Mouse (Mus musculus): Measurements from ENCODE around the gene Lman2l.

Gene Lman2l

DNA sequence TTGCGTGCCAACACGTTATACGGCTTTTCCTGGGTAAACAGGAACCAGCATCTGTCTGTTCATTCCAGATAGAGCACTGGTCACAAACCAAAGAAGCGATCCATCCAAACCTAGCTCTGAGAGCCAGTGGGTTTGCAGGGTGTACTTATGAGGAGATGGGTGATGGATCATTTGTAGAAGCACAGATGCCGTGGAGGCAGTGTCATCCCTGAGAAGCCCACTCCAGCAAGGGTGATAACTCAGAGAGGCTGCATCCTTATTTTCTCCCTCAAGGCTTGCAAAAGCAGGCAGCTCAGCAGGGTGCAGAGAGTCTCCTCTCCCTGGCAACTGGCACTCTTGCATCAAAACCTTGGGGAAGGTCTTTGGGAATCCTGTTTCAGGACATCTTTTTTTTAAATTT lies 13.1 kb upstream of the Lman2l start:
- no peak for DNase-seq (ENCODE audit: low spot score)

DNA sequence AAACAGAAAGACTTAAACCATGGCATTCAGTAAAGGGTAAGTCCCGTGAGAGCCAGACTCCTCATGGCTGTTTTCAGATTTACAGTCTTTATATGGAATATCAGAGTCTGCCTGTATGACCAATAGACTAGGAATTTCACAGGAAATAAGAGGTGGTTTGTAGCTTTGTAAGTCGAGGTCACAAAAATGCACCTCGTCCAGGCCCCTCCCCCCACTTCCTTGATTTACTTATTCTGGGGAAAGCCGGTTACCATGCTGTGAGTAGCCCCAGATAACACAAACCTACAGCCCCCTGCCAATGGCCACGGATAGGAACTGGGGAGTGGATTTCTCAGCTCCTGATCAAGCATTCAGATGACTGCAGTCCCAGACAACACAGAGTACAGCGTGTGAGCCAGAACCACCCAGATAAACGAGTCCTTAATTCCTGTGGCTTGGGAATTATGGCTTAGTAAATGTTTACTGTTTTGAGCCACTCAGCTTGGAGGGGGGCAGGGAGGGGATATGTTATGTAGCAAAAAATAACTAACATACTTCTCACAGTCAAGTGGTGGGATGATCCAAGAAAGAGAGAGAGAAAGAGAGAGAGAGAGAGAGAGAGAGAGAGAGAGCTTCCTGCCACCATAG lies 12.4 kb upstream of the Lman2l start:
- DNase-seq (ENCODE audit: low spot score) = no peak

DNA sequence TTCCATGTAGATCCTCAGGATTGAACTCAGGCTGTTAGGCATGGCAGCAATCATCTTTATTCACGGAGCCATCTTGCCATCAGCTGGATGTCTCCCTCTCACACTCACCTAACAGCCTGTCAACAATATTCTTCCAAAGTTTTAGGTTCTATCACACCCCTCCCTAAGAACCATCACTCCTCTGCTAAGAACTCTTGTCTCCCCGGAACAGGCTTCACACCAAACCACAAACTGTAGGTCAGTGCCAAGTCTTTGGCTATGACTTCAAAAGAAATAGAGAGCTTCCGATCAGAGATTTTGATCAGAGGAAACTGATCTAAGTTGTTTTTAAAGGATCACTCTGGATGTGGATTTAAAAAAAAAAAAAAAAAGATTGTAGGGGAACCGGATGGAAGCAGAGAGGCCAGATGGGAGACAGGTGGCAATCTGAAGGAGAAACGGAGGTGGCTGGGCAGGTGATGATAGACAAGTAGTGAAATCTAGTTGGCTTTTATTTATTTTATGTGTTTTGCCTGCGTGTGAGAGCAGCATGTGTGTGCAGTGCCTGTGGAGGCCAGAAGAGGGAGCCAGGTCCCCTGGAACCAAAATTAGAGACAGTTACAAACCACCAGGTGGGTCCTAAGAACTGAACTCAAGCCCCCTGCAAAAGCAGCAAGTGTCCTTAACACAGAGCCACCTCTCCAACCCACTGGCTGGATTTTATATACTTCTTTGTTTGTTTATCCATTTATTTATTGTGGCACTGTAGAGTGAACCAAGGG lies 9.2 kb upstream of the Lman2l start:
- no peak for DNase-seq (ENCODE audit: low spot score)

DNA sequence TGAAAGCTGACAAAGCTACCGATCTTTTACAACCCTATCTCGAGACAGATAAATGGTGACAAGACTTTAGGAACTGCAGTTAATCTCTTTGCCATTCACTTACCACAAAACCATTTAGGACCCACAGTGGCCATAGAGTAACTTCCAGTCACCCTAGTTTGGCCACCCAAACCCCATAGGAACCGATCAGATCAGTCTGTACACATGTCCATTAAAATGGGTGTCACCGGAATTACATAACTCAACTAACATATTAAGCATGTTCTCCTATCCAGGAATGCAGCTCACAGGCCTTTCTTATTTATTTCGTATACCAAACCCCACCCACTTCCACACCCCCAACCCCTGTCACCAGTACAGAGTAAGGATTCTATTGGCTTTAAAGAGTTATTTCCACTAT lies 1.8 kb upstream of the Lman2l start:
- DNase-seq (ENCODE audit: low spot score) = no peak

DNA sequence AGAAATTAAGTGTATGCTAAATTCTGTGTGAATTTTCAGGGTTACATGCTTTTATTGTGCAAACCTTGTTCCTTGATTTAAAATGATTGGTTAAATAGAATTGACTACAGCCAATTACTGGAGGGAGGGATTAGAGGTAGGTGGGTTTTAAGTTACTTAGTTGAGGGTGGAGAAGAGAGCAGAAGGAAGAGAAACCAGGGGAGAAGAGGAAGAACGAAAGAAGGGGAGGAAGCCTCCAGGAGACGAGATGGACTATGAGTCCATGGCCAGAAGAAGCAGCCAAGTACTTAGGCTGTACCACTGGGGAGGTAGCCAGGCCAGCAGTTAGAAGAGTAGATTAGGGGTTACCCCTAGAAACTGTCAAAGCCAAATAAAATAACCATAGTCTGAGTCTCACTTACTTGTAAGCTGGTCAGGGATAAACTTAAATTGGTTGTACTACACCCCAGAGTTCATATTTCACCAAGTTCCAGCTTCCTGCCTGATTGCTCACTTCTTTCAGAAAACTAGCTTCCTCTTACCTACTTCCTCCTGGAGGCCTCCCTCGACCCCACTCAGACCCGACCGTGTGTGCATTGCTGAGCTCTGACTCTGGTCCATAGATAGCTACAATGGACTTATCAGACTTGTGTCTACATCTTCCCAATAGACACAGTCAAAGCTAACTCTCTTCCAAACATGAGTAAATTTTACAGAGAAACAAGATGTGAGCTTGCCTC lies 1.2 kb upstream of the Lman2l start:
- no peak for DNase-seq (ENCODE audit: low spot score)

DNA sequence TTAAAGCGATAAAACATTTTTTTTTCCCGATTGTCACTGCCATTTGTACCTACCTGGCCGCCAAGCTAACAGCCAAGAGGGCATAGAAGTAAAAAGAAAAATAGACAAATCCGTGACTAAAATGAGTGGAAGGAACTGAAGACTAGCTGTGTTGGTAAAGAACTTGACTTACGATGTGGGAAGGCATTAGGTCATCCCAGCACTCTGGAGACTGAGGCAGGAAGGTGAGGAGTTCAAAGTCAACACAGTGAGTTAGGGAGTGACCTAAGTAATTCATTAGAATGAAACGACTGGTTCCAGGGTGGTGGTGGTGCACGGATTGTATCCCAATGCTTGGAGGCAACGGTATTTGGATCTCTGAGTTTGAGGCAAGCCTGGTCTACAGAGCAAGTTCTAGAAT lies 437 bp upstream of the Lman2l start:
- DNase-seq (ENCODE audit: low spot score) = no peak

DNA sequence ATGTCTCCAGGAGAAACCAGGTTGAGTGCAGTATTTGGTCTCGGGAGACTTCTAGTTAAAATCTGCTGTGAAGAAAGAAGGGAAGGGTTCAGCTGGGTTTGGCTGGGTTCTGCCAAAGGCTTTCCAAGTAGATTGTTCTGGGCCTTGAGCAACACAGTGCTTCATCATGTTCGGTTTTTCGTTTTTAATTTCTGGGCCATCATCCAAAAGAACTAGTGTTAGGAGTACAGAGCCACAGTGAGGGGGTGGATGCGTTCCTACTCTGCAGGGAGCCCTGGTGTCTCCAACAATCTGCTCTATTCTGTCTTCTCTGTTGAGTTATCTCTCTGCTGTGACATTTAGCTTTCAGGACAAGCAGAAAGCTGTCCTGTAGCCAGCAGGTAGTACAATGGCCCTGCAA lies 4.0 kb downstream of the Lman2l start:
- DNase-seq (ENCODE audit: low spot score) = no peak

DNA sequence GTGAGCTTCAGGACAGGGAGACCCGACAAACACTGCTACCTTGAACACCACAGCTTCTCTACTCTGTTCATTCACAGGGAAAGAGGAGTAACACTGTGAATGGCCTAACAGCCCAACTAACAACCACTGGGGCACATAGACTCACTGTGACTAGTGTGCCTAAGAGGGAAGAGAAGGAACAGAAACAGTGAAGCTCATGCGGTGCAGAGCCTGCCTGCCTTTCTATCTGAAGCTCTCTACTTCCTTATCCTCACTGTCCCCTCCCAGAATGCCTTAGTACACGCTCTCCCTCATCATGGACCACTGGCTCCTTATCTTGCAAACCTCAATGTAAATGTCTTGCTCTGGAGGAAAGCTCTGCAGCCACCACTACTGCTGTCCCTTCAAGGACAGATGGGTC lies 7.8 kb downstream of the Lman2l start:
- DNase-seq (ENCODE audit: low spot score) = no peak

DNA sequence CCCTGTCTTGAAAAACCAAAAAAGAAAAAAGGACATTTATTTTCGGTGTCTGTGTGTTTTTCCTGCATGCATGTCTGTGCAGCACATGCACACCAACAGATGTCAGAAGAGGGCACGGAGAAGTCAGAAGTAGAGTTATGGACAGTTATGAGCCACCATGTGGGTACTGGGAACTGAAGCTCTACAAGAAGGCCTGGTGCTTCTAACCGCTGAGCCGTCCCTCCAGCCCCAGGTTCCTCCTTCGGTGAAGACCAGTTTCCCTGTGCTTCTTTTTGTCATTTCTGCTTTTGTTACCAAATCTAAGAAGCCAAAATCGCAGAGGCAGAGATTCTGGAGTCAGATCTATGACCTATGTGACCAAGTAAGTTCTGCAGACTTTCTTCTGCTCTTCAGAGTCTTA lies 8.6 kb downstream of the Lman2l start:
- DNase-seq (ENCODE audit: low spot score) = no peak

DNA sequence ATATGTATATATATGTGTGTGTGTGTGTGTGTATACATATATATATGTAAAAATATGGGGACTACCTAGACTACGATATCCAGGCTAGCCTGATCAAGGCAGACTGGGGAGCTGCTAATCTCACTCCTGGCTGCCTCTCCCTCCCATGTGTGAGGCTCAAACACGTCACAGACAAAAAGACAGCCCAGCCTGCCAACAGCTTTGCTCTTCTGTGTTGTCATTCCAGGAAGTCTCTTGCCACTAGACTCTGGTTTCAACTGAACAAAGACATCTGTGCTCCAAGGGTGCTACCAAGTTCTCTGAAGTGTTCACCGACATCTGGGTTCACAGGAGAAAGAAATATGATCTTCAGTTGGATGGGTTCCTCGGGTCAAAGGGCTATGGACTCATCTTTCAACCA lies 10.0 kb downstream of the Lman2l start:
- peak; percentile 1 for DNase-seq (ENCODE audit: low spot score)

DNA sequence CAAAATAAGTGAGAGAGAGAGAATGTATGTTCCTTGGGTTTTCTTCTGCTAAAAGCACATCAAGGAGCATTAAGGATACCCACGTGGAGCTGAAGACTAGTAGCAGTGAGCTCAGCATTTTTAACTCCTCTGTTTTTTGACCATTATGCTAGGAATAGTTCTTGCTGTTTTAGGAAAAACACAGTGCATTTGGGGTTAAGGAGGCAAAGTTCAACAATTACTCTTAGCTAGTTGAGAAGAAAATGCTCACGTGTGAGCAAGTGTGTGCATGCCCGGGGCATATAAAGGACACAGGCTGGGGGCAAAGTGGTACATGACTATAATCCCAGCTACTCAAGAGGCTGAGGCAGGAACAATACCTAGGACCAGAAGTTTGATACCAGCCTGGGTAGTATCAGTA lies 11.5 kb downstream of the Lman2l start:
- DNase-seq (ENCODE audit: low spot score) = no peak

DNA sequence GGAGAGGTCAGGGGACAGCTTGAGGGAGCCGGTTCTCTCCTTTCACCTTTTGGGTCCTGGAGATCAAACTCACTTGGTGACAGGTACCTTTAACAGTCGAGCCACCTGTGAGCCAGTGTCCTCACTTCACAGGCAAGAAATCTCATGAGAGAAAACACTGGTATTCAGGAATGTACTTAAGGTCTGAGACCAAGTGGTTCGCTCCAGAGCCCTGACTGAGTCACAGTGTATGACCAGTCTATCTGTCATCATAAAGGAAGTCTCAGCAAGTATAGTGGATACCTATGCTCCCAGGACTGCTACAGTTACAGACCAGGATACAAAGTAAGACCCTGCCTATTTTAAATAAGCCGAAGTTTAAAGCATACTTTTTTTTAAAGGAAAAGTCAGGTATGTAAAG lies 12.1 kb downstream of the Lman2l start:
- no peak for DNase-seq (ENCODE audit: low spot score)

DNA sequence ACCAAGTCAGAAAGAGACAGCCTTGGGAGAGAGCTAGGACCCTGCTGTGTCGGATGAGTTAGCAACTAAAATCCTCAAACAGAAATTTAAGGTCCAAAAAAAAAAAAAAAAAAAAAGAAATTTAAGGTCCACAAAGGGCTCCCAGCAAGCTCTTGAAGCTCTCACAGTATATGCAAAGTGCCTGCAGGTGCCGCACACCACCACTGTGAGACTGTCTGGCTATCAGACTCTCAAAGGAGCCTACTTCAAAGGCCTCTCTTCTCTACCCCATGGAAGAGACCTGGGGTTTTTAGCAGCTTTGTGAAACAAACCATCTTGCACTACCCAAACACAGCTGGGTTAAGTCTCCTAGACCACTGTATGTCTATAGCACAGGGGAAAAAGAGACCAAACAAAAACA lies 15.6 kb downstream of the Lman2l start:
- DNase-seq (ENCODE audit: low spot score) = no peak

DNA sequence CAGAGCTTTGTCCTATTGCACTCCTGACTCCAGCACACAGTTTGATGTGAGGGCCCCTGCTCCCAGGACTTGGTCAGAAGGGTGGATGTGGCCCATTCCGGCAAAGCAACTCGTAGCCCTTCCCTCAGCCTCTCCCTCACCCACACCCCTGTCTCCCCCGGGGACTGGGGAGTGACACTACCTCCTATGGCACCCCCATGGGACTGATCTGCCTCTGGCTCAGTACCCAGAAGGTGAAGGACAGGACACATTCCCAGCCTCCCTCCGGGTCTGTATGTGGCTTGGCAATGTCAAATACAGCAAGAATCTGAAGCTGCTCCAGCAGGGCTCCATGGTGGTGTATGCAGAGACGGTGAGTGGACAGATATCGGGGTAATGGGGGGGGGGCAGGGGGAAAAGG lies 40.5 kb downstream of the Lman2l start:
- DNase-seq (ENCODE audit: low spot score) = no peak

DNA sequence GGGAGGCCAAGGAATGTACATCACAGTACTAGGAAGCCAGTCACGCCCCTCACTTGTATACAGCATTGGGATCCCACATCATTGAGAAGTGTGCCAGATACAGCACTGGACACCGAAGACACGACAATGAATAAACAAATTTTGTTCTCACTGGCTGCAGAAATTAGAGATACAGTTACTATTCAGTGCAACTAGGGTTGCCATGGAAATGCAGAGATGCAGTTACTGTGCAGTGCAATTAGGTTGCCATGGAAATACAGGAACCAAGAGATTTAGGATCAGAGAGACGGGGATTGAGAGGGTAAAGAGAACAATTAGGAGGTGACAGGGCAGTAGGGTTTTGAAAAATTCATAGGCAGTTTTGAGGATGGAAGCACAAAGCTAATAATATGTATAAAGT lies 43.6 kb downstream of the Lman2l start:
- peak; percentile 4 for DNase-seq (ENCODE audit: low spot score)

DNA sequence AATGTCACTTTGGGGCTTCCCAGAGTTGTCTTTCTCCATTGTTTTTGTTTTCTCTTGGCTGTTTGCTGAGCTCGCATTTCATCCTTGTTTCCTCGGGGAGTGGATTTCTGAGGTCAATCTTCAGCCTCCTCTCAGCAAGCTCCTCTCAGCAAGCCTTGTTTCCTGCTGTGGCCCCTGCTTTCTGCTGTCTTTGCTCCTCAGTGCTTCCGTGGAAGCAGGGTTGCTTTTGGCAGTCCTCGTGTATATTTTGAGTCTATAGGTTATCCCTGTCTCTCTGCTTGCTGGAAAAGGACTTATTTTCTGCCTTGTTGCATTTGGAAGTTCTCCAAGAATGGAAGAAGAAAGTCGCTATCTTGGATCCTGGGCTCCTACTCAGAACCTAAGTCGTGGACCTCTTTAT lies 48.0 kb downstream of the Lman2l start:
- DNase-seq (ENCODE audit: low spot score) = no peak

DNA sequence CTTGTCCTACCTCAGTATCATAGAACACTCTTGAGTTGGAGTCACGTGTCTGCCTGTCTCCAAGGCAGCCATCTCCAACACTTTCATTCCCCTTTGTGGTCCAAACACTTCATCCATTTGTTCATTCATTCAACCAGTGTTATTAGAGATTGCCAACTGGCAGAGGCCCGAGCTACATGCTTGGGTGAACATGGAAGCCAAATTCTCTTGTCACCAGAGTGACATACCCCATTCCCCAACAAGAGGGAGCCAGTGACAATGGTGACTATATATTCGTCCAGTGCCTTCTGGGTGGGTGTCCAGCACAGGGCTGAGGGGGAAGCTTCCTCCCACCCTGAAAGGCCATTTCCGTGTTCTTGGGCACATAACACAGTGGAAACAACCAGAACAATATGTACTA lies 65.5 kb downstream of the Lman2l start:
- DNase-seq (ENCODE audit: low spot score) = no peak

DNA sequence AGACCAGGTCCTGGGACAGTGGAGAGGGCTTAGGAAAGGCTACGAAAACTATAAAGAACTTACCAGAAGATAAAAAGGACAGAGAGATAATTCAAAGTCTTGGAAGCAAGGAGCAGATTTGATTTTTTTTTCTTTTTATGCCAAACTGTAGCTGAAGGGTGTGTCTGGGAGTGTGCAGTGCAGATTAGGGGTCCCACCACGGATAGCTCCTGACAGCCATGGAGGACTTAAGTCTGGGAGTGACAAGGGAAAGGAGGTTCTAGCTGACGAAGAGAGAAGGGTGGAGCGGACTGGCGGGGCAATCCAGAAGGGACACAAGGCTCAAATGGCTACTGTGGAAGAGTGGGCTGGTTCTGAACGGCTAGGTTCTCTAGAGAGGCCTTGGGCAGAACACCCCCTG lies 66.2 kb downstream of the Lman2l start:
- DNase-seq (ENCODE audit: low spot score) = no peak

DNA sequence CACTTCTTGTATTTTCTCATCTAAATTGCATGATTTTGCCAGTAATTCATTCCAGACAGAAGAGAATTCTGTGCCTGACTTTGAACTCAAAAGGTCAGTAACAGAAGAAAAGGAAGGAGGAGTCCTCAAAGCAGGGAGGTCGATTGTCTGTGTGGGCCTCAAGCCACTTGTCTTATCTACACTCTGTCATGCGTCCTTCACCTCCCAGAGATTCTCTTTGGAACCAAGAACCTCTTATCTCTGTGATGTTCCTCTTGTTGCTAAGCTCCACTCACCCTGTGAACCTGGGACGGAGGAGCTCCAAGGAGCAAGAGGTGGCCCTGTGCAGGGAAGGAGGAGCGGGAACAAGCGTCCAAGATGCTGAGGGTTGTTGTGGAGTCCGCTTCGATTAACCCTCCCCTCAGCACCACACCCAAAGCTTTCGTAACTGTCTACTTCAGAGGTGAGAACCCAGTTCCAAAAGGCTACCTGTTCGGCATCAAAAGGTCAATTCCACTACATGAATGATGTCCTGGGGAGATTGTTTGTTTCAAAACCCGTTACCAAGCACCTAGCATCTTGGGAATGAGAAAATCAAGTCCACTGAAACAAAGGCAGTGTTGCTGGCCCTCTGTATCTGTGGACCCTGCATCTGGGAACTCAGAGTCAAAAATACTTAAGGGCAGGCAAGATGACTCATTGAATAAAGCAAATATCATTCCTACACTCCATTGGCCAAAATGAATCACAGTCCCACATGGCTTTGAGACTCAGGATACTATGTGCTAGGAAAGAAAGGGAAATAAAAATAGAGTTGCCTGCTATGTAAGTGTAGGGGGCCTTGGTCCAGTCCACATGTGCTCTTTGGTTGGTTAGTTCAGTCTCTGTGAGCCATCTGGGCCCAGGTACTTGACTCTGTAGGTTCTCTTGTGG lies 72.9 kb downstream of the Lman2l start, which contains the start of gene Fer1l5:
TSS of gene Fer1l5 (plus strand) at position 358 of the 912 bp plus-strand sequence.
- no peak for DNase-seq (ENCODE audit: low spot score)

DNA sequence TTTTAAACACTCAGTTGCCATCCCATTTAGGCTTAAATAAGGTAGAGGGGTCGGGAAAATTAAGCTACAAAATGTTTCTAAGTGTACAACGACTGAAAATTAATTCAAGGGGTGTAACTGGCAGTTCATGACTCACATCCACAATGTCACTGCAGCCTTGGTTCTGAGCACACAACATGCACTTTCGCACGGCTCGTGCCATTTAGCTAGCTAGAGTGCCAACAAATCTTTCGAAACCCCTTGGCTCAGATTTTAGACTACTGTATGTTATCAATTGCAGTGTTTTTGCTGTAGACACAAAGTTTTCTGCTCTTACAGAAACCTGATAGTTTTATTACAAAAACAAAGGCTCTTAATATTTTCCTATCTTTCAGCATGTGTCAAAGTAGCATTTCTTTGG lies 74.2 kb downstream of the Lman2l start:
- DNase-seq (ENCODE audit: low spot score) = no peak

Data from embryo, embryonic 10.5 days (tissue).